In genomic region chr12:99844951-99845350, GRCm38 (mm10) we compare ENCODE assay signal across 26 mouse cellular contexts.
"Had no signal": no experiment of that assay in that cellular context is flagged by ENCODE, and none has a peak within 500 bp of the region (broad histone marks: within the 10 kb centered on the region; RNA-seq: fewer than 3 reads in every experiment).

No protein-coding gene starts in this region.

- H3K27ac ChIP-seq: gastrocnemius, adult 2 months; heart, adult 2 months; hindbrain, embryonic 10.5 days; hindbrain, embryonic 12.5 days; hindbrain, embryonic 14.5 days; intestine, embryonic 15.5 days; layer of hippocampus, adult 2 months; left cerebral cortex, adult 2 months; limb, embryonic 10.5 days; limb, embryonic 12.5 days; liver, embryonic 13.5 days; liver, embryonic 15.5 days had no signal

- H3K9ac ChIP-seq: hindbrain, embryonic 12.5 days; hindbrain, embryonic 14.5 days; intestine, embryonic 15.5 days; limb, embryonic 12.5 days; liver, embryonic 13.5 days; liver, embryonic 15.5 days; liver, postnatal 0 days had no signal

- H3K4me2 ChIP-seq: heart, embryonic 11.5 days; hindbrain, embryonic 12.5 days; hindbrain, embryonic 14.5 days; intestine, embryonic 15.5 days; limb, embryonic 12.5 days; liver, embryonic 11.5 days; liver, embryonic 13.5 days; liver, embryonic 15.5 days had no signal

- H3K9me3 ChIP-seq: hindbrain, embryonic 10.5 days; hindbrain, embryonic 12.5 days; intestine, embryonic 15.5 days; limb, embryonic 10.5 days; limb, embryonic 12.5 days; liver, embryonic 13.5 days; liver, embryonic 15.5 days had no signal

- H3K36me3 ChIP-seq: hindbrain, embryonic 12.5 days; intestine, embryonic 15.5 days; limb, embryonic 12.5 days; liver, embryonic 13.5 days; liver, embryonic 15.5 days had no signal

- DNase-seq: gastrocnemius, adult 2 months; gastrocnemius, postnatal 10 days; gastrocnemius, postnatal 25 days; heart, adult 2 months; heart, postnatal 10 days; heart, postnatal 4 days; kidney, adult 2 months; kidney, adult 9 months; kidney, postnatal 25 days; liver; liver, embryonic 13.5 days; liver, postnatal 0 days had no signal

- H3K4me1 ChIP-seq: hindbrain, embryonic 10.5 days; intestine, embryonic 15.5 days; limb, embryonic 12.5 days; liver, embryonic 15.5 days had no signal

- H3K27me3 ChIP-seq: hindbrain, embryonic 12.5 days; intestine, embryonic 15.5 days; limb, embryonic 12.5 days; liver, embryonic 13.5 days; liver, embryonic 15.5 days had no signal

- ATAC-seq: hindbrain, embryonic 16.5 days; inflammation-experienced regulatory T-cells, adult 6 months; intestine, embryonic 15.5 days; intestine, postnatal 0 days; liver, postnatal 0 days had no signal

- H3K4me3 ChIP-seq: gastrocnemius, adult 2 months; heart, adult 2 months; hindbrain, embryonic 10.5 days; hindbrain, embryonic 12.5 days; intestine, embryonic 15.5 days; layer of hippocampus, adult 2 months; left cerebral cortex, adult 2 months; limb, embryonic 10.5 days; limb, embryonic 12.5 days; liver, embryonic 13.5 days; liver, embryonic 15.5 days had no signal
